Mouse (Mus musculus): ENCODE measurements around the gene Gm20696. TPM values are rescaled to one million over a fixed set of nuclear protein-coding genes. Genes with fewer than 3 reads are reported as not detected.

Gene Gm20696
- total RNA-seq, 2 experiments from 2014 or later, result 4.9 to 10.1 TPM

DNA sequence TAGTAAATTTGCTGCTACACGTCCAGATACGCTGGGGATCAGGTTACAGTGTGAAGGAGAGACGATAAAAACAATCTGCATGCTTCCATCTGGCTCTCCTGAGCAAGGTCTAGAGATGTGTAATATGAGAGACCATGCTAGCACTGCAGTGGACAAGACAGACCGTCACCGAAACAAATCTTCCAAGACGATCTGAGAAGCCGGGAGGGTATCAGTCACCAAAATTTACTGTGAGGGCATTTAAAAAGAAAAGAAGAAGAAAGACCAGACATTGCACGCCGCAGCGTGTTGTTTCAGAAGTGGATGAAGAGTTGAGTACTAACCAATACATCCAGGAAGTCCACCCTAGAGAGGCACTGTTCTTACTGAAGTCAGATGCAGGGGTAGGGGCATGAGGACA lies 183.0 kb downstream of the Gm20696 start:
- DNase-seq, result no peak

DNA sequence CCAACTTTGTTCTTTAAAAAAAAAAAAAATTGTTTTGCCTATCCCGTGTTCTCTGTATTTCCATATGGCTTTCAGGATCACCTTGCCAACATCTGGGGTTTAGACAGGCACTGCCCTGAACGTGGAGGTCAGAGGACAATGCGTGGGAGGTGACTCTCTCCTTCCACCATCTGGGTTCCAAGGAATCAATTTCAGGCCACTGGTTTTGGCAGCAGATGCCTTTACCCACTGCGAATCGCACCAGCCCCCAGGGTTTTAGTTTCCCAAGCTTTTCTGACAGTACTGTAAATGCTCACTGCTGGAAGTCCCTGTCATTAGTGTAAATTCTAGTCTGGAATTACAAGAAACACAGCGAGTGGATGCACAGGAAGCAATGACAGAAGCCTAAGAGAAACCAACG lies 185.0 kb downstream of the Gm20696 start:
- no peak for DNase-seq

DNA sequence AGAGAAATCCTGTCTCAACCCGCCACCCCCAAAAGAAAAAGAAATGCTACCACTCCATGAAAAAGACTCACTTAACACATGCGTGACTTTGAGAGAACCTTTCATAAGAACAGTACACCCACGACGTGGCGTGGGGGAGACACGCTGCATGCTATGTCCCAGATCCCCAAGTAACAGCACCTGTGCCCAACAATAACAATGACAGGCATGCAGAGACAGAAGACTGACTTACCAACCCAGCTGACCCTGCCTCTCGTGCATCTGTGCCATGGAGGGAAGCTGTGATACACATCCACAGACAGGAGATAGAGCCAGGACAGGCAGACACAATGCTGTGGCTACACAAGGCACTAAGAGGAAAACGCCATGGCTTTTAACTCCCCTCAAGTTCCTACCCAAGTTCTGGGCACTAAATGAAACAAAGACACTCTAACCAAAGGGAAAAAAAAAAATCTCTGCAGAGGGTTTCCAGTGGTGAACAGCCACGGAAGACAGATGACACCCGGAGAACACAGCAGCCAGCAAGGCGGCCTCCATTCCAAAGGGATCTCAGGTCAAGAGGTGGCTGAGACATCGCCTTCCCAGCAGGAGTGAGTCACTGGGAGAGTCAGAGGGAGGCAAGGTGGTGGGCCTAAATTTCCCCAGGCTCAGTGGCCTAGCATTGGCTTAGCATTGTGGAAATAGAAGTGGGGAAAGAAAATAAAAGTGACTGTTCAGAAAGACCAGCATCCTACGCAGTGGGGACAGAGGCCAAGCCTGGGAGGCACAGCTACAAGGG lies 187.5 kb downstream of the Gm20696 start:
- DNase-seq, result no peak

DNA sequence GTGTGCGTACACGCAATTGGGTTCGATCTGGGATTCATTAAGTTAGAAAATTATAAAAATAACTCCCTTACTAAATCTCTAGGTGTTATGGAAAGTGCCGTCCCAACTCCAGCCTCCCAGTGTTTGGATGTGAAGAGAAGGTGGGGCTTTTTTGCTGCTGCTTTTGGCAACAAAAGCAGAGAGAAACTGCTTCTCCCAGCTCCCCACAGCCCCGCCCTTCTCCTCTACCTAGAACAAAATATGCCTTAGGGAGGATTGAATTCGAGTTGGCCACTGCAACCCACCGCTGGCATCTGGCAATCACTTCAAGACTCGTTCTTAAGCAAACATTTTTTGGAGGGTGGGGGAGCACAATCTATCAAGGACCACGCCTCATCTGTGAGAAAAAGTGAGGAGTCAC lies 191.6 kb downstream of the Gm20696 start:
- DNase-seq, result no peak

DNA sequence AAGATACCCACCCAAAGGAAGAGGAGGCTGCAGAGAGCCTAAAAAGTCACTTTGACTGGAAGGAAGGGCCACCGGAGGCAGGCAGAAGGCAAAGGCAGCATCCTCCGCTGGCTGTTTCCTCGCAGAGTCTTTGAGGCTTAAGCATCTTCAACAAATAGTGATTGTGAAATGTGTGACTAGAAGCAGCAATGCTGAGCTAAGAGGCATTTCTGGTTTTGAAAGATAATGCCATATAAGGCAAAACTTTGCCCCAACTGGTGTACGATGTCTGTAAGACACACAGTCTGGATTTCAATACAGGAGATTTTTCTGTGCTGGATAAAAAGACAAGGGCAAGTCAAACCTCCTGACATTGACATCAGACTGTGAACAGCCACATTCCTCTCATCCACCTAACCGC lies 195.7 kb downstream of the Gm20696 start:
- no peak for DNase-seq

DNA sequence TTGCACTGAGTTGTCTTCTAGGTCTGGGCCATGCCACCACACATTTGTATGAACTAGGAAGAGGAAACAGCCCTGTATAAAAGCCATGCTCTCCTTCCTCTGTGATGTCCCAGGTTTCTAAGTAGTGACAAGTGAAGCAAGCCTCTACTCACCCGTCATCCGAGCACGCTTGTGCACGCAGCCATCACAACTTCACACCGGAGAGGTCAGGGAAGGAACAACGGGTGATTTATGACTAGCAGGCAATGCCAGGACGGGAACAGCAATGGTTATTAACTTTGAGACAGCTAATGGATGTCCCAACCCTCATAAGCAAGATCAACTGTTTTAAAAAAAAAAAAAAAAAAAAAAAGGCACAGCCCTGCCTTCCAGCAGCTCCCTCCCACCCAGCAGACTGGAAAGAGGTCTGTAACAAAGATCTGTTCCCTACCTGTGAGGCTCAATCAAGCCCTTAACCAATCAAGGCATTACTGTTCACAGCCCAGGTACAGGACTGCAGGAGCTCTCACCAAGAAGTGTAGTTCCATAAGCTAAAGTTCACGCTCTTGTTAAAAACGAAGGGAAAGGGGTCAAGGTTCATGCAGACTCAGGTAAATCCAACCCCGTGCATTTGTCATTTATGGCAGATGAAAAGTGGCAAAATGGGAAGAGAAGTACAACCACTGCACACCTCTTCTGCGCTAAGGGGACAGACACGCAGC lies 197.3 kb downstream of the Gm20696 start:
- DNase-seq, result no peak

DNA sequence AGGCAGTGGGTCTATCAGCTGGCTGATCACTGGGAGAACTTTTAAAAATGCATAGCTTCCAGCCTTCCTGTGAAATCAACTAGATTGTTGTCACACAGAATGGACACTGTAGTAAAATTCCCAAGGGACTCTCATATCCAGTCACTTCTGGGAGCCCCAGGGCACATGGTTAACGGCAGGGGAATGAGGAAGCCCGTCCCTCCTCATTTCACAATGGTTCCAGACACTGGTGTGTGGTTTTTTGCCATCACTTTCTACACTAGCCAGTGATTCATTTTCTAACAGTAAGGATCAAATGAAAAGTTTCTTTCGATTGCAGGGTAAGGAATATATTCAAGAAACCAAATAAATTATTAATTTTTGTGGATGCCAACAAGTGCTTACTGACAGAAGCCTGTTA lies 198.8 kb downstream of the Gm20696 start:
- DNase-seq, result no peak

DNA sequence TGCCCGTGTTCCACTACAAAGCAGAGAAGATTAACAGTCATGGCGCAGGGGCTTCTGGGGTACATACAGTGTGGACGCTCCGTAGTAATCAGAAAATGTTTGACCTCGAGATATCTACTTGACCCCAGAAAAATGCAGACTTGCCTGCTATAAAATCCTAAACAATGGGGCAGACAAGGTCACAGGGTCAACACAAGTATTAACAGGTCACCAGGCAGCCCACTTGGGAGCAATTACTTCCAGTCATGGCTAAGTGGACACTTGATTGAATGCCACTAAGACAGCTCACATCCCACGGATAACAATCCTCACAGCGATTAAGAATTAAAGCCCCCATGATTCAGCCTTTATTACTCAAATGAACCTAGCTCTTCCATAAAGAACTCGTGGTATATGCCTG lies 199.5 kb downstream of the Gm20696 start:
- no peak for DNase-seq

DNA sequence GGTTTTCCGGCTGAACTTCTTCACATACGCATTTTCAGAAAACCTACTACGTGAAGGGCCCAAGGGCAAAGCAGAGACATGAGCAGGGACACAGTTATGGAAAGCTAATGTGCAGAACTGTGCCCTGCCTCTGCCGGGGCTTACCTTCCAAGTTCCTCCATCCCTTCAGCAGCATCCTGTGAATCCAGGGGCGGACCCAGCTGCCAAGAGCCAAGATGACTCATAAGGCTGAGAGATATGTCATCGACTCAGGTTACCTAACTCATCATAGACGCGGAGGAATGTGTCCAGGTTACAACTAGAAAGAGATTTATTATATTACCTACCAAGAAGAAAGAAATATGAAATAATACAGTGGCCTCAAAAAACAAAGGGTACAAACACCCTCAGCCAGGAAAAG lies 200.2 kb downstream of the Gm20696 start:
- DNase-seq, result no peak

DNA sequence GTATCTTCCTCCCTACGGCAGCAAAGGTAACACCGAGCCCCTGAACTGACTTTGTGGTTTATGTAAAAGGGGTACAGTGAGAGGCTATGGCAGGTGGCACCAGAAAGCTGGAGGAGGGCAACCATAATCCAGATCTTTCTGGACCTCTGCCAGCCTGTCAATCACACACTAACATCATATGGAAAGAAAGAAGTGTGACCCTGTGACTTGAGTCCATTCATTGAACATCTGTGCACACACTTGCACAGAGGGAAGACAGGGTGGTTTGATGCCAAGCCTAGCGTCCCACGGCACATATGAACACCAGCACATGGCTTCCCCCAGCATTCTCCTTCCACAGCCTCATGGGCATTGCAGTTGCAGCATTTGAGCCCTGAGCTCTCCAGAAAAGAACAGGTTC lies 202.1 kb downstream of the Gm20696 start:
- DNase-seq, result no peak

DNA sequence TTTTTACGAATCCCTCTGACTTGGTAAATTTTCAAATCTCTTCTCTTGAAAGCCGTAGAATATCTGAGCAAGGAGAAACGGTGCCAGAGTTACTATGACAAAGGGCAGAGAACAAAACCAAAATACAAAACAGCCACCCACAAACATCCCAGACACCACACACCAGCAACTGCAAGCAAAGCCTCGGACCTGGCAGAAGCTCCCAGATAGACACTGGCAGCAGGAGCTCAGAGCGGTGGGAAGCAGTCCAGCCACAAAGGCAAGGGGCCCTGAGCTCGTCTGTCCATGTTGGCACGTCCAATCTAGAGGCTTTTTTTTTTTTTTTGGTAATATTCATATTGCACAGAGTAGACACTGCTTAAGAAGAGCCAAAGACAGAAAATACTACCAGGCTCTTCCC lies 202.7 kb downstream of the Gm20696 start:
- no peak for DNase-seq

DNA sequence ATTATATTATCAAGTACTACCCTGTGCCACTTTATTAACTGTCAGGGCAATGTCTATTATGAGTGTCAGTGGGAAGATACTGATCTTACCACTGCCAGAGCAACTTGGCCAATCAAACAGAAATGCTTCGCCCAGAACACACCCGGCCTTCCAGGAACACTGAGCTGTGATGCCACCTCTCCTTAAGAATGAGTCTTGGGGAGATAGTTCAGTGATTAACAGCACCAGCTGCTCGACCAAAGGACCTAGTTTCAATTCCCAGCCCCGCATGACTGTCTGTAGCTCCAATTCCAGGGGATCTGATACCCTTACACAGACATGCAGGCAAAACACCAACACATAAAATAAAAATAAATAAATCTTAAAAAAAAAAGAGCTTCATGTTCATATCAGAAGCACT lies 207.8 kb downstream of the Gm20696 start:
- no peak for DNase-seq

DNA sequence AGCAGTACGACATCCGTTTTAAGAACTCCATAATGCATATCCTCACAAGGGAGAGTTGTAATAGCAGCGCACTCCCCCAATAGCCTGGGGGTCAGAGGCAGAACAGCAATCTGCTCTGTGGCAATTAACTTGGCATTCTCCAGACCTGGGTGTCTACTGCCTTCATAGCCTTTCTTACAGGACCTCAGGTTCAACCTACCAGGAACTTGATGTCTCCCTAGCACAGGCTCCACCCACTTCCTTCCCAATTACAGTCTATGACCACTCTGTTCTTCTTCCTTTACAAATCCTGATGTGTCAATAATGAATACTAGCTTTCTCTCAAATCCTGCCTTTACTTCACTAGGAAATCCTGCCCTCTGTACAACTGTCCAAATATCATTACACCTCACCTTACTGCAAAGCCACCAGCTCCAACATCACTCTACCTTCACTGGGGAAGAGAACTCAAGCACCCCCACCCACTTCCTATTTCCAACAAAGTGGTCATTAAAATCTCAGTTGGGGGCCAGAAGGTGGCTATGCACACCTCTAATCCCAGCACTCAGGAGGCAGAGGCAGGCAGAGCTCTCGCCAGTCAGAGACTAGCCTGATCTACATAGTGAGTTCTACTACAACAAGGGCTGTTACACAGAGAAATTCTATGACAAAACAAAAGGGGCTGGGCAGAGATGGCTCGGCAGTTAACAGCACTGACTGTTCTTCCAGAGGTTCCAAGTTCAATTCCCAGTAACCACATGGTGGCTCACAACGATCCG lies 212.7 kb downstream of the Gm20696 start:
- DNase-seq, result no peak

DNA sequence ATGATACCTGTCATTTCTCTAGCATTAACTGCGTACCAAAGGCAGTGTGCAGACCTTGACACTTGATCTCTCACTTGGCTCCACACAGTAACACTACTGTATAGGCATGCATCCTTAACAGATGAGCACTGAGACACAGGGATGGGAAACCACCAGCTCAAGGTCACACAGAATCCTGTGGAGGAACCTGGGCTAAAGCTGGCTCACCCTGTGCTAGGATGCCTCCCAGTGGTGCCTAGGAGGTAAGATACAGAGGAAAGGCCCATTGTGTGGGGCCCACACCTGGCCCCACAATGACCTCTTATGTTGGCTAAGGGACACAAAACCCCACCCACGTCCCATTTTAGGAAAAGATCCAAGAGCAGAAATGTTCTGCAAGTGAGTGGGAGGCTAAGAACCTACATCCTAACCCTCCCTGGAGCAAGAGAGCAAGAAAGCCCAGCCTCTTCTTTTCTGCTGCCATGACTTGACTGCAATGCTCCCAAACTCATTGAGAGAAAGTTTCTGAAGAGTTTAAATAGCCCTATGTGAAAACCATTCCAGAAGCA lies 213.9 kb downstream of the Gm20696 start:
- DNase-seq, result no peak

DNA sequence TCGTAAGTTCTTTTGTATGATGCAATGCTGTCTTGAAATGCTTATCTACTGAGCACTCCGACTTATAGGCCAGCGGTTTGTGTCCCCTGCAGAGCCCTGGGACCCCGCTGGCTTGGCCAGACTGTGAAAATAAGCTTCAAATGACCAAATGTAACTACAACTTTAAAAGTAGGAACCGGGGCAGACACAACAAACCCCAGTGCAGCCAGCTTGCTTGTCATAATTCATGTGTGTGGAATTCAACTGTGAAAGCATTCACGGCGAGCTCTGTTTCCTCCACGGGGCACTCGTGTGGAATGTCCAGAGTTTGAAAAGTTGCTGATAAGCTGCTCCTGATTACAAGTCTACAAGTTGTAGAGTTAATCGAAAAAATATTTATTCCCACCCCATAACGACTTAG lies 215.1 kb downstream of the Gm20696 start:
- no peak for DNase-seq

DNA sequence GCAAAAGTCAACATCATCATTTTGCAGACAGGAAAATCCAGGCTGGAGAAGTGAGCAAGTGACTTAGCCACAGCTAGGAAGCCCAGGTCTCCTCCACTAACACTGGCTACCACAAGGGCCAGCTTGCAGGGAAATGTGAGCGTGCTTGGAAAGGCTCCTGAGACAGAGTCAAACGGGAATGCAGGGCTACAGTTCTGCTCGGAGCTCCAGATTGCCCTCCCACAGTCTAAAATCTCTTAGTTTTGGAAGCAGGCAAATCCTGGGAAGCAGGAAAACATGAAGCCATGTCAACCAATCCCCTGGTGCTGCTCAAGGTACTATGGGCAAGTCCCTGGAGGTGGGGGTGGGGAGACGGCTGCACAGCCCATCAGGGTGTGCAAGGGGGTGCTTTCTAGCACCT lies 219.2 kb downstream of the Gm20696 start:
- DNase-seq, result no peak

DNA sequence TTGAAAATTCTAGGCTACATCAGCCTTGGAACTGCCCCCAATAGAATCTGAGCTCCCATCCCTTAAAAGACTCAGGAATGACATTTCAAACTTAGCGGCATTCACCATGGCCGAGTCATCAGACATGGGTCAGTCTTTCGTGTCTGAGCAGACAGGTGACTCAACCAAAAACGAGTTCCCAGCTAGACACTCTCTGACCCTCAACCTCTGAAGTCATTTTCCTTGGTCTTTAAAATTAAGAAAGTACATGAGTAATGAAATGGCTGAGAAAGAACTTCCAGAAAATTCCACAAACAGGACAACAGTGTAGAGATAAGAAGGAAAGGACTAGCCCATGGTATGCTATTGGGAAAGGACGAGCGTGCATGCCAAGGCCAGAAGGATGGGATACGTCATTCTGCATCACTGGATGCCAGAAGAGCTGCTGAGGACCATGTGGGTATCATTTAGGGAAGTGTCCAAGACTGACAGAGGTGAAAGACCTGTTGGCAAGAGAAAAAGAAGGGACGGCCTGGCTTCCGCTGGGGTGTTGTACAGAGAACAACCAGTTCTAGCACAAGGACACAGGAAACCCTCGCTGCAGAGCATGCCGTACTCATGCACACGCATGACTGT lies 219.7 kb downstream of the Gm20696 start:
- no peak for DNase-seq

DNA sequence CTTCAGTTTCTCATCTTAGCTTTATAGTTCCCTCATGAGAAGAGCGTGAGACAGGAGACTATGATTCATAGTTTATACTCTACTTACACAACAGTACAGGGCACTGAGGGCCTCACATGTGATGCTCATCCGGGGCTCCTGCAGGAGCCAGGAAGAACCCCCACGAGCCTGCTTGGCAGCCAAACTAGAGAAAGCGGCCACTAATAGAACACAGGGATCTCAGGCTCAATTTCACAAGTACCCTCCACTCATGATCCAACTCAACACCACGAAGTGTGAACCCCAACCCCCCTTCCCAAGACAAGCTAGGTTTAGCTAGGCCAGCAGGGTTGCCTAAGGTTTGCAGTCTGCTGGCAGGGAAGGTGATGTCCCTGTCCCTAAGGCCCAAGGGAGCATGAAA lies 223.1 kb downstream of the Gm20696 start:
- DNase-seq, result no peak

DNA sequence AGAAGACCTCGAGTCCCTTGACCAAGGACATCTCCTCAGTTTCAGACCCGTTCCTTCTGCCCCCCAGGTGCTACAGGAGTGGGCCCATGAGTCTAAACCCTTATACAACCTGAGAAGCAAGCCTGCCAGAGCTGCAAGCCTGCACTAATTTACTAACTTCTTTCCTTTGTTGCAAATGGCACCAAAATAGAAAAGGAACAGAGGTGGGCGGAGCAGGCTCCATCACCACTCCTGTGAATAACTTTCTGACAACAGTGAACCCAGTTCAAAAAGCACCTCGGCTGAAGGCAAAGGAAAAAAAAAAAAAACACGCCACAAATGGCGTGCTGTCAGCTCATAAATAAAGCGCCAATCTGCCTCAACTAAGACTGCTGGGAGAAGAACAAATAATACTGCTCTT lies 225.5 kb downstream of the Gm20696 start:
- DNase-seq, result no peak

DNA sequence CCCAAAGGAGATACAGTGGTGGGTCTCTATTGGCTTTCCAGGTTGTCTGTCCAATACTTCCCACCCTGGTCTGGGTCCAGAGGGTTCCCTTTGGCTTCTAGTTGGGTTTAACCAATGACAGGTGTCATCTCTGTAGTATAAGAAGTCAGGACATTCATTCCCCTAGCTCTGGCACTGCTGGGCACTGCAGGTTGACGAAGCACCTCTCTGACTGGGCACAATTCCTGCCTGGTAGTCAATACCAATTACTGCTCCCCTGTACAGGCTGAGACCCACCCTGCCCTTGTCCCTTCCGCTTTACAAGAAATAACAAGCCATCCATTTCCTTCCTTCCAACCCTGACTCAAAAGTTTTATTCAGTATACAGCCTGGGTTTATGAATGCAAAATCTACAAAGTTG lies 226.0 kb downstream of the Gm20696 start:
- no peak for DNase-seq

DNA sequence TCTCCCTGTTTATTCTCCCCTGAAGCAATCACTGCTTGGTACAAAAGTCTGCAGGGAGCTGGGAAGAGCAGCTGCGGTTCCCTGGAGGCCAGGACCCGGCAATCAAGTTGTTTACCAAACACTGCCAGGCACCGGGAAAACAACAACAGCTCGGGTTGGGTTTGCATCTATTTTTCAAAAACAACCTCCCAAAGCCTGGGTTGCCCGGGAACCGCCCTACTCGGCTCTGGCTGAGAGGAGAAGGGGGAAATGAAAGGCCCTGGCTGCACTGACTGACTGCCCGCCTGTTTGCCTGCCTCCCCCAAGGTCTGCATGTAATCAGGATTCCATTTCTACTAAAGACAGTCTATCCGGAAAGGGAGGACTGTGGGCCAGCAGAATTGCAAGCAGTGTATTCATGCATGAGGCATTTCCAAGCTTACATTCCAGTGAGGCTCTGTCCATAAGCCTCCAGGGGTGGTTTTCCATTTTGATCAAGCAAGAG lies 226.7 kb downstream of the Gm20696 start:
- DNase-seq, result peak in 1 of 2 experiments; percentile 30

DNA sequence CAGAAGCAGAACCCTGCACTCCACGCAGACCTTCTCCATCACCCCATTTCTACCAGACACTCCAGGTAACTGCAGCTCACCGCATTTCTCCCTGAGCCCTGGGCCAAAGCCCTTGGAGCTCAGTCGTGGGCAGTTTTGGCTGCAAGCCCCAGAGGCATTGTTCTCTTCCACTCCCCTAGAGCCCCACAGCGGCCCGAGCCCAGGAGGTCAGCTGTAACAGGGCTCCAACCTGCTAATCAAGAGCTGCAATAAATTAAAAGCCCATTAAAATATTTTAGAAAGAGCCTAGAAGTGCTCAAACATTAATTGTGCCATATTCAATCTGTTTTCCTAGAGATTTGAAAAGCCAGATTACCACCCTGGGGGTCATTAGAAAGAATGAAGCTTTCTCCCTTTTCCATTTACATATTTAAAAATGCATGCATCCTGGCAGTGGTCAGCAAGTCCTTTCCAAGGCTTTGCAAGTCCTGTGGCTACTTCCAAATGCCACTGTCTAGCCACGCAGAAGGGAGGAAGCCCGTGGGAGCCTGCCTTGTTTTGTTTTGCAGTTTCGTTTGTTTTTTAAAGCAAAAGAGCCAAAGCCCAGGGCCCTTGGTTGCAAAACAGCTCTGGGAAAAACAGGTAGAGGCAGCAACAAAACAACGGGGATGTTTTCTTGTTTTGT lies 227.3 kb downstream of the Gm20696 start:
- DNase-seq, result no peak

Data from layer of hippocampus, postnatal 36 days (tissue).